Mouse (Mus musculus) telencephalon, adult 2 months (tissue): ENCODE measurements at regions not wholly inside any gene's neighbourhood (a gene's known extent, or its start where the extent isn't known, plus 50 kb on each side); places are given as distances from the start of the nearest gene placed in this dataset.
A peak's percentile ranks its signal among the peaks of the same experiment; 100 is the strongest.
"Not testable (repeated sequence)": the region's sequence is repeated elsewhere in the genome, so short reads cannot be mapped to it uniquely, and the experiment has no call there.

Experiments
- DNase-seq: peaks from one replicate; pipeline ENCODE4 v3.0.0-alpha.2; 2011; ENCODE audit warnings: low read depth, low spot score

- DNase-seq = peak; percentile 13
Measured at GRCm38 (mm10) chr15:11479166-11479944, 79.9 kb upstream of the Tars start.

GRCm38 (mm10) chr15:11476248-11476647, 76.8 kb upstream of the Tars start:
- DNase-seq = no peak

GRCm38 (mm10) chr15:11463341-11463740, 63.9 kb upstream of the Tars start:
- no peak for DNase-seq

- not testable (repeated sequence) for DNase-seq
Measured at GRCm38 (mm10) chr15:11461575-11461974, 62.1 kb upstream of the Tars start.

GRCm38 (mm10) chr15:11459306-11459705, 59.8 kb upstream of the Tars start:
- DNase-seq = no peak

- no peak for DNase-seq
Measured at GRCm38 (mm10) chr15:11457278-11457677, 57.8 kb upstream of the Tars start.

GRCm38 (mm10) chr15:11455982-11456381, 56.5 kb upstream of the Tars start:
- no peak for DNase-seq

GRCm38 (mm10) chr15:11455366-11455785, 55.9 kb upstream of the Tars start:
- no peak for DNase-seq

- no peak for DNase-seq
Measured at GRCm38 (mm10) chr15:11453997-11454396, 54.5 kb upstream of the Tars start.

GRCm38 (mm10) chr15:11451635-11452034, 52.2 kb upstream of the Tars start:
- no peak for DNase-seq
